Mouse (Mus musculus) naive thymus-derived CD4-positive, alpha-beta T cell, adult 2 months (primary cell): ENCODE data around the gene Tjp3.

Experiments used
- DNase-seq: peaks from one replicate; pipeline ENCODE4 v3.0.0-alpha.2; 2011; ENCODE audit warnings: low read depth

The Tjp3 gene

DNA sequence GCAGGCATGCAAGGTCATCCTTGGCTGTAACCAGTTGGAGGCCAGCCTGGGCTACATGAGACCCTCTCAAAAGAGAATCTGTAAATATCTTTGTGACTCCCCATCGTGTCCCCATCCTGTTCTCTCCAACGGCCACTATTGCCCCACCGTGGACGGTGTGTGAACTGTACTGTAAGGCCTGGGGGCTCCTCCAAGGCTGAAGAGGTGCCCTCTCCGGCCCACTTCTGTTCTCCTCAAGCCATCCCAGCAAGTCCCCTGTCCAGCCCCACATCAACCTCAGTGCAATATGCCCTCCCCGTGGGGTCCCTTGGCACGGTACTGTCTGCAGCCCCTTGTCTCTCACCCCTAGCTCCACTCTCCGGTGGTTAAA lies 27.9 kb upstream of the Tjp3 start:
- DNase-seq = no peak

DNA sequence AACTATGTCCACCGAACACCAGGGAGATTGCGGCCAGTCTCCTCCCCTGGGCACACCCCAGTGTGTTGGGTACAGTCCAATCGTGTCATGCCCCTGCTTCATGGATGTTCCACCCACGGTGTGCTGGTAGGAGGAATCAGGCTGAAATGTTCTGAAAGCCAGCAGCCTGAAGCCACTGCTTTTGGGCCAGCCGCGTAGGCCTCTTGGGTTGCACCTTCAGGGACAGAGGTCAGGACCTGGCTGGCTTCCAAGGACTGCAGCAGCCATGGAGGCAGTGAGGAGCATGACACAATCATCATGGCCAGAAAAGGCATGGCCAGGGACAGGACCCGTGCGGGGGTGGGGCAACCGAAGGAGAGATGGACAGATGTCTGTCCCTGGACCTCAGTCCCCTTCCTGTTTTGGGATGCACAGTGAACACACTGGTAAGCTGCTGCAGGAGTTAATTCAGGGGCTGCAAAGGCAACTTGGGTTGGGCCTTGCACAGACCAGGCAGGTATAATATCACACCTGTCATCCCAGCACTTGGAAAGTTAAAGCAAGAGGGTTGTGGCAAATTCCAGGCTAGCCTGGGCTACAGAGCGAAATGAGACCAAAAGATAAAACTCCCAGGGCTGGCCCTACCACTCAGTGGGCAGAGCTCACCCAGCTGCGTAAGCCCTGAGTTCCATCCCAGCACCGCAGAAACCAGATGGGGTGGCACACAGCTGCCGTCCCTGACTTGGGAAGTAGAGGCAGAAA lies 27.4 kb upstream of the Tjp3 start:
- no peak for DNase-seq

DNA sequence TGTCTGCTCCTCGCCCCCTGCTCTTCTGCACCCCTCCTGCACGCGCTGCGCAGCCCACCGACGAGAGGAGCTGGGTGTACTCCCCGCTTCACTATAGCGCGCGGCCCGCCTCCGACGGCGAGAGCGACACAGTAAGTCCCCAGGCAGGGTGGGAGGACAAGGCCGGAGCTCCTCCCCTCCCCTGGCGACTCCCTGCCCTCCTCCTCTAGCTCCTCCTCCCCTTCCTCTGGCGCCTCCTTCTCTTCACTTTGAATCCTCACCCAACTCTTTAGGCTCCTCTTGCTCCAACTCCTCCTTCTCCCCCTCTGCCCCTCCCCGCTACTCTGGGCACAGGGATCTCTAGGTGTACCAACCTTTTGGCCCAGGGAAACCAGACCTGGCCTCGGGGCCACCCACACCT lies 25.9 kb upstream of the Tjp3 start:
- peak; percentile 47 for DNase-seq

DNA sequence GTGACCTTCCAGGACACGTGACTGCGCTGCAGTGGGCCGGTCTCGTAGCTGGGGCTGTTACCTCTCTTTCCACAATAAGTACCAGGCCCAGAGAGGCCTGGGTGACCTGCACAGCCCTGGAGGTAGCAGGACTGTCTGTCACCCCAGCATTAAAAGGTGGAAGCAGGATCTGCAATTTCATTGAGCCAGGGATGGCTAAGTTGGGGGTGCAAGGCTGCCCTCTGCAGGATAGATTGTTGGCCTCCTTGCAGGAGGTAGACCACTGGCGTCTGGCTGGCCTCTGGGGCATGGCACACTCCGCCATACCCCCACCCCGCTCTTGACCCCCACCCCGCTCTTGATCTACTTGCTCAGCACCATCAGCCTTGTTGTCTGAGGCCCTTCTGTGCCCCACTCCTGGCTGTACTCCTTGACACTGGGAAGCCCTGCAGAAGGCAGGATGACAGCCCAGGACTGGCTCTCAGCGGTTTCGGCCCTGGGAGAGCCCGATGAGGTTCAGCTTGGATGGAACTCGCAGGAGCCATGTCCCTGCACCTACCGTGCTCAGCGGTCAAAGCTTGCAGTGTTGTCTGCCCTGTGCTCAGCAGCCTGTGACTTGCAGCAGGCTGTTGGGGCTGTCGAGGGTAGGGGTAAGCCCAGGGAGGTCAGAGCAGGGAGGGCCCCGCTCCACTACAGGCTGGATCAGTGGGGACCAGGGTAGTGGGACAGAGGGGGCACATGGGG lies 25.1 kb upstream of the Tjp3 start:
- DNase-seq = no peak

DNA sequence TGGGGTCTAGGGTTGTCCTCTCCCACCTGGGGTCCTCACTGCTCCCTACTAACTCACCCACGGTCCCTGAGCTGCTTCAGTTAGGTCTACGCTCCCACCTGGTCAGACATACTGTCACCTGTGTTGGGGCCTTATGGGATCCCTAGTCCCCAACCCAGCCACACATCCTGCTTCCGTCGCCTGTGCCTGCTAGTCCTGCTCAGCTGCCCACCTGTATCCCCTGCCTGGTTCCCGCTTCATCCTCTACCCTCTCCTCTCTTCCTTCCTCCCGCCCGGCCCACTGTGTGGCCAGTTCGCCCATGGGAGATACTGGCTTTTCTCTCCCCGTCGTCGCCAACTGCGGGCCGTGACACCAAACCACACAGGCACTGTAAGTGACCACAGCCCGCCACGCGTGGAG lies 24.2 kb upstream of the Tjp3 start:
- DNase-seq = no peak

DNA sequence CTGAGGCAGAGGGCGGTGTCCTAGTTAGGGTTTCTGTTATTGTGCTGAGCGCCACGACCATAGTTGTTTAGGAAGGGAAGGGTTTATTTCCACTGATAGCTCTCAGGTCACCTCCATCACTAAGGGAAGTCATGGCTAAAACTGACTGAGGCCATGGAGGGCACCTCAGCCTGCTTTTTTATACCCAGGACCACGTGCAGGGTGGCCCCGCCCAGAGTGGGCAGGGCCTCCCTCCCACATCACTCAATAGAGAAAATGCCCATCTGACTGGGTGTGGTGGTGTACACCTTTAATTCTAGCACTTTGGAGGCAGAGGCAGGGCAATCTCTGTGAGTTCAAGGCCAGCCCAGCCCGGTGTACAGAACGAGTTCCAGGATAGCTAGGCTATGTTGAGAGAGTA lies 22.8 kb upstream of the Tjp3 start:
- DNase-seq = no peak

DNA sequence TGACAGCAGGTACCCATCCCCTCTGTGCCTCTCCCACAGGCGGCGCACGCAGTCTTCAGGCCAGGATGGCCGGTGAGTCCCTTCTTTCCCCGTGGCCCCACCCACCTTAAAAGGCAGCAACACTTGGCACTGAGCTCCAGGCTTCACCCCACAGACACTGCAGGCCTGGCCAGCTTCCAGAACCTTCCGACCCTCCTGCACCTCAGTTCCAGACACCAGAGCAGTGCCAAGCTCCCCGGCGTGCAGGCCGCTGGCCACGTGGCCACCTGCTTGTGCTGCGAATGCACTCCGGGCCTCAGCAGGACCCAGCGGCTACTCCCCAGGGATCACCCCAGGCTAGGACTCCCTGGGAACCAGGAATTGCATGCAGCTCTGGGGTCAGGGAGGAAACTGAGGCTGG lies 22.2 kb upstream of the Tjp3 start:
- no peak for DNase-seq

DNA sequence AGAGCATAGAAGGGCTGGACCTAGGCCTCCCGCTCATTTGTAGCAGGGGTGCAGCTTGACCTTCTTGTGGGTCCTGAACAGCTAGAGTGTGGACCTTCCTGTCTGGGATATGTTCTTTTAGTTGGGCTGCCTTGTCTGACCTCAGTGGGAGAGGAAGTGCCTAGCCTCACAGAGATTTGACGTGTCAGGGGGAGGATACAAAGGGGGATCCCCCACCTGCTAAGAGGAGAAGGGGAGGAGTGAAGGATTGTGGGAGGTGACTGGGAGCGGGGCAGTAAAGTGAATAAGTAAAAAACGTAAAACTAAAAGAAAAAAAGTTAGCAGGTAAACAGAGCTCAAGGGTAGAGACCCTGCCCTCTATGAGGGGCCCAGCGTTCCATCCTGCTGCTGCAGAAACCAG lies 18.2 kb upstream of the Tjp3 start:
- DNase-seq = no peak

DNA sequence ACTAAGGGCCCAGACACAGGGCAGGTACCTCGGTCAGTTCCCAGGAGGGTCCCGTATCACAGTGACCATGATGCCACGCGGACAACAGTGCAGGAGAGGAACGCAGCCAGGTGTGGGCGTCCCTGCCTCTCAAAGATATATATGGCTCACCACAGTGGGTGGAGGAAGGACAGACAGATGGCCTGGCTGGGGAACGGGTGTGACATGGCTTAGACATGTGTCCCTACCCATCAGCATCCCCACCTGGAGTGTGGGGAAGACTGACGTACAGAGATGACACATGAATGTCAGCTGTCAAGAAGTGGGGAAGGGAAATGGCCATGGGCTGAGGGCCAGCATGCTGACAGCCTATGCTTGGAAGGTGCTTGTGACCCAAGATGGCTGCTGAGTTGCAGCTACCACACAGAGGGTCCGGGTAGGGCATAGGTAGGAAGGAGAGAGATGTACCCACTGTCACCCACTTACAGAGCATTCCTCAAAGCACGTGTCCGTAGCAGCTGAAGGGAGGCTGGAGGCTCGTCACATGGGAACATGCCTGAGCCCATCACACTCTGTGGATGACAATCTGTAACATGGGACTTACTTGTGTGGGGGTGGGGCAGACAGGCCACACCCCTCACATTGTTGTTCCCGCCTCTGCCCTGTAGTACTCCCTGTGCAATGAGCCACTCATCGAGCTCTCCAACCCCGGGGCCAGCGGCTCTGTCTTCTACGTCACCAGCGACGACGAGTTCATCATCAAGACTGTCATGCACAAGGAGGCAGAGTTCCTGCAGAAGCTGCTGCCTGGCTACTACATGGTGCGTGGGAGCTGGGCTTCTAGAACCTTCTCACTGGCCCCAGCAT lies 15.7 kb upstream of the Tjp3 start:
- DNase-seq = no peak

DNA sequence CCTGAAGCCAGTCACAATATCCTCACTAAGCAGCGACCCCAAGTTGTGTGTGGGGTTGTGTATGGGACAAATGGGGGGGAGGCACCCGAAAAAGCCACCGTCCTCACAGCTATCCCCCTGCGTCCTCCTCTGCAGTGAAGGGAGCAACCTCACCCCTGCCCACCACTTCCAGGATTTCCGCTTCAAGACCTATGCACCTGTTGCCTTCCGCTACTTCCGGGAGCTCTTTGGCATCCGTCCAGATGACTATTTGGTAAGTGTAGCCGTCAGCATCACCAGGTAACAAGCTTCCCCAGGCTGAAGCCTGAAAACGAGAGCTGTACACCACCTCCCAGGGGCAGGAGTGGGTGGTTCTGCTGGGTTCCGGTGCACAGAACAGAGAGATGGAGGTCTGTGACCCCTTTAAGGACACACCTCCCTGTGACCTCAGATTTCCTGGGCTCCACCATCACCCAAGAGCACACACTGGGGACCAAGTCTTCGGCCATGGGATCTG lies 14.8 kb upstream of the Tjp3 start:
- DNase-seq = no peak

DNA sequence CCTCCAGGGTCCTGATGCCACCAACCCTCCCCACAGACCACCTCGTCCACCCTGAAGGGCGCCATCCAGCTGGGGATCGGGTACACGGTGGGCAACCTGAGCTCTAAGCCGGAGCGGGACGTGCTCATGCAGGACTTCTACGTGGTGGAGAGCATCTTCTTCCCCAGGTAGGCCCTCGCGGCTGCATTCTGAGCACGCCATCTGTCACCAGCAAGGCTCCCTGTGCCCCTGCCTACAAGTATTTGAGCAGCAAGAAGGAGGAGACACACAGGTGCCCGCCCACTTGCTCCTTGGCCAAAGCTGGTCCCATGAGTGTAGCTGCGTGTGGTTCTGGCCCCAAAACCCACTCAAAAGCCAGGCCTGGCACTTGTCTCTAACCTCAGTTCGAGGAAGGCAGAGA lies 14.3 kb upstream of the Tjp3 start:
- DNase-seq = no peak

DNA sequence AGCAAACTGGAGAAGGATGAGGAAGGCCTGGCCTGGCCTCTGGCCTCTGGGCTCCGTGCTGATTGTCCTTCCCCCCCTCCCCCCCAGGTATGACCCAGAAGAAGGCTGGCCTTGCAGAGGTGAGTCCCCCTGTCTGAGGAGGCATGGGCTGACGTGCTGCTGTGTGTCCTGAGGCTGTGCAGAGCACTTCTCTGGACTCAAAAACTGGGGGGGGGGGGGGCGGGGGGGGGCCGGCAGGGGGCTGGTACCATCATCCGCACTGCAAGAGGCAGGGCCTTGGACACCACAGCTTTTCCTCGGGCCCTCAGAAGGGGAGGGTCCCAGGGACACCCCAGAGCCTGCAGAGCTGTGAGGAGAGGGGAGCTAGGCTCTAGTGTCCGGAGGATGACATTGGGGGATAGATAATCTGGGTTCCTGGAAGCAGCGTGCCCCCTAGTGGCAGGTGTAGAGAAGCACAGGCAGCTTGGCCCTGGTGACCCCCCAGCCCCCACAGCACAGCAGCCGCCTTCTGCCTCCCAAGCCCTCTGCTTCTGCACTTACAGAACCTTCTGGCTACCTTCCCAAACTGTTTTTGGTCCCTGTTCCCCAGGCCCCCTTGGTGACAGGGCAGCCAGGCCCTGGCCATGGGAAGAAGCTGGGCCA lies 13.3 kb upstream of the Tjp3 start:
- peak; percentile 83 for DNase-seq

DNA sequence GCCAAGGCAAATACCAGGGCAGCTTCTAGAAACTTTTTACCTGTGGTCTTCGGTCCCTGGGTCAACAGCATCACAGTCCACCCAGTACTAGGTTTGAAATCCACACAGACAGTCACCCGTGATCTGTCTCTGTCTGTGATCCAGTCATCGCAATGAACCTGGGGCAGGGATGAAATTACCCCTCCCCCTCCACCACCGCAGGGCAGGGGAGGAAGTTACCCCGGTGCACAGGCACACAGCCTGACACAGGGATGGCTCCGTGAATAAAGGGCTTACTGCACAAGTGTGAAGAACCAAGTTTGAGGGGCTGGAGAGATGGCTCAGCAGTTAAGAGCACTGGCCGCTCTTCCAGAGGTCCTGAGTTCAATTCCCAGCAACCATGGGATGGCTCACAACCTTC lies 12.4 kb upstream of the Tjp3 start:
- peak; percentile 71 for DNase-seq

DNA sequence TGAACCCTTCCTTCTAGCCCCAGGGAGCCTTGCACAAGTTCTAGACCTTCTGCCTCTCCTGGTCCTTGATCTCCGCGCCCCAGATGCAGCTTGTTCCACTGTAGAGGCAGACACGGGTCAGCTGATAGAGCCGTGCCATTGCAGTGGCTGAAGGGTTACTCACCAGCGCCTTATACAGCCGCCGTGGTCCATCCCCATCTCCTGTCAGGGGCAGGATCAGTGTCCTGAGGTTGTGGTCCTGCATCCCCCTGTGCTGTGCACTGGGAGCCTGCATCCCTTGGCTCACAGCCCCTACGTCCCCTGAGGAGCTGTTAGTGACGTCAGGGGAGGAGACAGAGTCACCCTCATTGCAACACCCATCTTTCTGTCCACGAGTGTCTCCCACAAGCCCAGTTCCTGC lies 11.9 kb upstream of the Tjp3 start:
- DNase-seq = no peak

DNA sequence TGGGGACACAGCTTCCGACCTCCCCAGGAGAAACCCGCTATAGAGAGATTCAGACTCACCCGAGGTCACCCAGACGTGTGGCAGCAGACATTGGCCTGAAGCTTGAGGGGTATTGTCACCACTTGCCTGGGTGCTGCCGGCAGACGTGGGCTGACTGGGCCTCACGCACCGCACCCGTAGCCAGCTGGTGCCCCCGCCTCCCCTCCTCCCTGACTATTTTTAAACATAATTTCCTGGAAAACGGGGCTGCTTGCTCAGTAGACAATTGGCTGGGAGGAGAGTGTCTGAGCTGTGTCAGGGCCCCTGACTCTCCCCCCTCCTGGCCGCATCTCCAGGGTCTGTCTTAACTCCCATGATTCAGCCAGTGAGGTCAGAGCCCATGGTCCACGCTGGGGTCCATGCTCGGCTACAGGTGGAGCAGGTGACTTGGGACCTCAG lies 11.4 kb upstream of the Tjp3 start:
- no peak for DNase-seq

DNA sequence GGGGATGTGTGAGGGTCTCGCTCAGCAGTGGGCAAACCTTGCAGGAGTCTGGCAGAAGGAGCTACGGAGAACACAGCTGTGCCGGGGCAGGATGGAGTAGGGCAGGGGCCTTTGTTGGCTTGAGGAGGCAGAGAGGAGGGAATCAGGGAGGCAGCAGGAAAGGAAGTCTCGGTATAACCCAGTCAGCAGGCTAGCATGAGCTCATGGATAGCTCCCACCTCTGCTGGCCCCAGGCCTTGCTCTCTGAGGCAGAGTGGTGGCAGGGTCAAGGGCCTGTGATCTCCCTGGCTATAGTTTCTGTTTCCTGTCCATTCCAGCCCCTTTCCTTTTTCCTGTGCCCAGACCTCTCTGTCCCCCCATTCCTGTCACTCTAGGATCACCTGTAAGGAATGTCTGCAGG lies 10.9 kb upstream of the Tjp3 start:
- DNase-seq = no peak

DNA sequence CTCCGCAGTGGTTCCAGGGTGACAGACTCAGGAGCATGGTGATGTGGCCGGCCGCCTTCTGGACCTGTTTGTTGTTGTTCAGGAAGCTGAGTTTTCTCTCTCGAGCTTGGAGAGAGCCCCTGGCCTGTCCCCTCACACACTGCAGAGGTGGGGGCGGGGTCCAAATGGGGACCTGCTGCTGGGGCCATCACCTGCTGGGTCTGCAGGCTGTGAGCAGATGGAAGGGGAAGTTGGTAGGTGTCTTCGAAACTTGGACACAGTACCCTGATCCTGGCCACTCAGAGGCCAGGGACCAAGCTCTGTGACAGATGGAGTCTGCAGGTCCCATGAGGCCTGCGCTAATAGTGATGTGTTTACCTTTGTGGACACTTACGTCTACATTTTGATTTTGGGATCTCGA lies 9.9 kb upstream of the Tjp3 start:
- no peak for DNase-seq

DNA sequence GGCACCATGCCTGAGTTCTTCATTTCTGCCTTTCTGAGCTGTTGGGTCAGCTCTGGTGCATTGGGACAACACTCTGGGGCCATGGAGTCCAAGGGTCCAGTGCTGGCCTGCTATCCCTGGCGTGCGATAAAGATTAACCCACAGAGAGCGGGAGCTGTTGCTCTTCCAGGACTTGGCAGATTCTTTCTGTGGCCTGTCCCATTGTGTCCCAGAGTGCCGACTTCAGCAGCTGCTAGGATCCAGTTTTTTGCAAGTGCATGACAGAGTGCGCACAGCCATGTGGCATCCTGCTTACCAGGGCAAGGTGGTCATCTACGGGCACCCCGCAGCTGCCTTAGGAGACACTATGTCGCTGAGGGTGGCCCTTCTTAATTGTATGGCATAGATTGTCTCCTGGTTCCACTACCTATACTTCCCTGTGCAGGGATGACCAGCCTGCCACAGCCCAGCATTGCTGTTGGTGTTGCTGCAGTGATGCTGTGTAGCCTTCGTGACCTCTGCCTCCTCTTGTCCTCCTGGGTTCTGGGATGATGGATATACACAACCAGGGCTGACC lies 9.0 kb upstream of the Tjp3 start:
- no peak for DNase-seq

DNA sequence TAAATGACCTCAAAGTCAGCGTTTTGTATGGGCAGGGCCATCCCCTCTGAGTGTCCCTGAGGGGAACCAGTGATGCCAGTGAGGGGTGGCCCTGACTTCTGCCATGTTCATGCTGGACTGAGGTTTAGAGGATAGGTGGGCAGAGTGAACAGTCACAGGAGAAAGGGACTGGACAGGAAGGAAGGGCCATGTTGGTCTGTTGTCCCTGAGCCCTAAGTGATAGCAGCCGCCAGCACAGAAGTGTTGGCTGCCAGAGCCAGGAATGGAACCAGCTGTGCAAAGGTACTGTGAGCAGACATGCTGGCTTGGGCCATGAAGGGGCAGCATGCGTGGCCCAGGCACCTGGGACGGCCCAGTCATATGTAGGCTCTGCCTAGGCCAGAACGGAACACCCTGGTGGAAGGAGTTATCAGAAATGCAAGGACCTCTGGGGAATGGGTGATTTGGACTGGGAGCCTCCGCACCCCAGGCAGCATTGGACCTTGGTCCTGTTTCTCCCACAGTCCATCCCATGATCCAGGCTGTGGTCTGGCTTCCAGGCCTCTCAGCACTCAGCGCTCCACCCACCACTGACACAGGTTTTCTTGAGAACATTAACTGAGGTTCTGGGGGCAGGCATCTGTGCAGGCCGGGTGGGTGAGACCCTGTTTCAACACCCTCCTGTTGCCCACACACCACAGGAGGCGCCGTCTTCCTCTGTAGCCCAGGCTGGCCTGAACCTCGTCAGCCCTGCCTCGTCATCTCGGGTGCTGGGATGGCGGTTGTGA lies 8.4 kb upstream of the Tjp3 start:
- DNase-seq = no peak

DNA sequence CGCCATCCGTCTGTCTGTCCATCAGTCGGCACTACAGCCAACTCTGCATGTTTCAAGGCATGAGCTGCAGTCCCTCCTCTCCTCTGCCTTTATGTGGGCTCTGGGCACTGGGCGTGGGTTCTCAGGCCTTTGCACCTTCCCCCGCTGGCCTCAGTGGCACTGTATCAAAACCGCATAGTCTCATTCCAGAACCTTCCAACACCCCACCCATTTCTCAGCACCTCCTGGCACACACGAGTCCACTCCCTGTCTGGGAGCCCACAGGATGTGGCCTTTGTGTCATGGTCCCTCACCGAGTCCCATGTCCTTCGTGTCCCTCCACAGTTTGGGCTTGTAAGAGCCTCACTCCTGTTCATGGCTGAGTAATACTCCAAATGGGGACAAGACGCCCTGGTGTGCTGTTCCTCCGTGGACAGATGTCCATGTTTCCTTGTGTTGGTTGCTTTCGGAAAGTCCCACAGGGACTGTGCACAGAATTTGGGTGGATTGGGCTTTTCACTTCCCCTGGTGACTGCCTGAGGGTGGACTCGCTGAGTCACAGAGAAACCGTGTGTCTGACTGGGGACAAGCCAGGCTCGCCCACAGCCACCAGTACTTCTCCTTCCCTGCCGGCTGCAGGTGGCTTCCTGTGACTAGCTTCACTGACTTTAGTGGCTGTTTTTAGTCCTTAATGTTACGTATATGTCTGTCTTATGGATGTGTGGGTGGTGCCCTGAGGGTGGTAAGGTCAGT lies 7.2 kb upstream of the Tjp3 start:
- DNase-seq = peak; percentile 60

DNA sequence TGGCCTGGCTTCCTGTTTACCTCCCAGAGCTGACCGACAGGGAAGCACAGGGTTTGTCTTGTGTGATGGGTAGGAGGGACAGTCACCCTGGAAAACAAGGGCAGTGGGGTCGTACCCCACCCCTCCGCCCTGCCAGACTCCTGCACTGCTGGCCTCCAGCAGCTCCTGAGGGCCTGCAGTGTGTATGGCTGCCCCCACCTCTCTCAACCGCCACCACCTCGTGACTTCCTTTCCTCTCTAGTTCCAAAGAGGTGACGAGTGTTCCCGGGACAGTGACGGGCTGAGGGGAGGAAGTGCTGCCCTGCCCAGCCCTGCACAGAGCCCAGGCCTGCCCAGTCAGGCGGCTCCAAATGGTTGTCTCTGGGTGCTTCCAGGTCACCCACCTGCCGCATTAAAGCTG lies 6.5 kb upstream of the Tjp3 start:
- peak; percentile 73 for DNase-seq
